Mouse (Mus musculus): ENCODE measurements at regions not wholly inside any gene's neighbourhood (a gene's known extent, or its start where the extent isn't known, plus 50 kb on each side); places are given as distances from the start of the nearest gene placed in this dataset.

- no peak for DNase-seq
These were observed 124.1 kb upstream of the Gm10295 start for GRCm38 (mm10) chr7:71475383-71475782.

- DNase-seq, result no peak
These were observed 121.3 kb upstream of the Gm10295 start for GRCm38 (mm10) chr7:71472384-71473141.

GRCm38 (mm10) chr7:71471658-71472383, 120.5 kb upstream of the Gm10295 start:
- DNase-seq, result peak; percentile 38

- no peak for DNase-seq
These were observed 120.0 kb upstream of the Gm10295 start for GRCm38 (mm10) chr7:71471319-71471657.

GRCm38 (mm10) chr7:71470418-71470817, 119.1 kb upstream of the Gm10295 start:
- no peak for DNase-seq

- no peak for DNase-seq
These were observed 118.7 kb upstream of the Gm10295 start for GRCm38 (mm10) chr7:71469951-71470350.

GRCm38 (mm10) chr7:71467436-71468127, 116.3 kb upstream of the Gm10295 start:
- DNase-seq, result no peak

GRCm38 (mm10) chr7:71464127-71464526, 112.8 kb upstream of the Gm10295 start:
- no peak for DNase-seq

- no peak for DNase-seq
These were observed 112.3 kb upstream of the Gm10295 start for GRCm38 (mm10) chr7:71463565-71463964.

- no peak for DNase-seq
These were observed 108.5 kb upstream of the Gm10295 start for GRCm38 (mm10) chr7:71459805-71460204.

GRCm38 (mm10) chr7:71458104-71458754, 106.9 kb upstream of the Gm10295 start:
- no peak for DNase-seq

GRCm38 (mm10) chr7:71457409-71458103, 106.3 kb upstream of the Gm10295 start:
- no peak for DNase-seq

GRCm38 (mm10) chr7:71456421-71456820, 105.1 kb upstream of the Gm10295 start:
- DNase-seq, result no peak

- no peak for DNase-seq
These were observed 89.3 kb upstream of the Gm10295 start for GRCm38 (mm10) chr7:71440330-71441240.

GRCm38 (mm10) chr7:71425982-71426381, 74.7 kb upstream of the Gm10295 start:
- no peak for DNase-seq

GRCm38 (mm10) chr7:71419261-71419660, 68.0 kb upstream of the Gm10295 start:
- no peak for DNase-seq

- no peak for DNase-seq
These were observed 67.6 kb upstream of the Gm10295 start for GRCm38 (mm10) chr7:71418856-71419255.

- DNase-seq, result no peak
These were observed 63.5 kb upstream of the Gm10295 start for GRCm38 (mm10) chr7:71414756-71415155.

- no peak for DNase-seq
These were observed 61.8 kb upstream of the Gm10295 start for GRCm38 (mm10) chr7:71413121-71413520.

GRCm38 (mm10) chr7:71412079-71412478, 60.8 kb upstream of the Gm10295 start:
- DNase-seq, result peak; percentile 84

- DNase-seq, result peak; percentile 61
These were observed 60.2 kb upstream of the Gm10295 start for GRCm38 (mm10) chr7:71411293-71412011.
